Mouse (Mus musculus) midbrain, embryonic 13.5 days (tissue): ENCODE data around the gene B4galt4. TPM values are rescaled to one million over a fixed set of nuclear protein-coding genes. Genes with fewer than 3 reads are reported as not detected.

ENCODE experiments used
- polyA plus RNA-seq: library from polyadenylated mRNA; unstranded; fragments of >200 nt; fragmentation: Nextera tagmentation; extraction: Ambion mirVana; gene quantifications from 2 replicates; pipeline ENCODE4 v1.2.1, GENCODE M21; 2015

The B4galt4 gene
- polyA plus RNA-seq, 1 experiment from 2014 or later: 24.9 TPM

Other genes with a start within 250 kb of the B4galt4 start
- 41.3 and 42.5 TPM in 2 replicates for gene Timmdc1, start 219.6 kb upstream of the B4galt4 start, polyA plus RNA-seq
- gene Poglut1, start 192.0 kb upstream of the B4galt4 start, polyA plus RNA-seq: 65.3 and 66.4 TPM in 2 replicates
- 40.6 and 47.1 TPM in 2 replicates for gene Tmem39a, start 183.6 kb upstream of the B4galt4 start, polyA plus RNA-seq
- gene Arhgap31, start 29.0 kb upstream of the B4galt4 start, polyA plus RNA-seq: 3.6 and 4.6 TPM in 2 replicates
- 0.11 and 0.14 TPM in 2 replicates for gene Upk1b, start 58.1 kb downstream of the B4galt4 start, polyA plus RNA-seq
- gene 4930435E12Rik, start 86.5 kb downstream of the B4galt4 start, polyA plus RNA-seq: not detected in 2 replicates
- 2.3 and 2.5 TPM in 2 replicates for gene Igsf11, start 150.4 kb downstream of the B4galt4 start, polyA plus RNA-seq